Mouse (Mus musculus) adrenal gland, adult 18-20 months (tissue): ENCODE measurements around the gene Cradd. TPM values are rescaled to one million over a fixed set of nuclear protein-coding genes. Genes with fewer than 3 reads are reported as not detected.

Source experiments
- DNase-seq, 2 experiments: peaks; one replicate each; pipeline ENCODE4 v3.0.0; 2021 to 2022; ENCODE audit warnings: low spot score in 2 of 2
- total RNA-seq, 2 experiments: library from RNA; stranded (reverse); gene quantifications; 1 replicate in 1 of 2; 2 replicates in 1 of 2; pipeline ENCODE4 v1.2.3; 2021

Gene Cradd
- total RNA-seq, 2 experiments from 2014 or later: 5.4 to 7.3 TPM

DNA sequence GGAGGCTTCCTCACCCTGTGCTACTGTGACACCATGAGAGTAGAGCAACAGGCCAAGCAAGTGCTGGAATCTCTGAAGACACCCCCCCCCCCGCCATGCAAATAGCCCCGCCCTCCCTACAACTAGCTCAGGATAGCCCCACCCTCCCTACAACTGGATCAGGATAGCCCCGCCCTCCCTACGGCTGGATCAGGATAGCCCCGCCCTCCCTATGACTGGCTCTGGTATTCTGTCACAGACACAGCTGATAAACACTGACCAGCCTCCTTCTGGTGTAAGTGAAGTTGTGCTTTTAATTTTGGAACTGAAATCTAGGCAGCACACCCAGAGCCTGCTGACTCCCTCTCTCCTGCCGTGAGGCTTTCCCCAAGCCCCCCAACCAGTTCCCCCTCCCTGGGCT, 75.6 kb downstream of the Cradd start:
- DNase-seq: no peak

GRCm38 (mm10) chr10:95246696-95247095, 77.2 kb downstream of the Cradd start:
- DNase-seq: no peak

GRCm38 (mm10) chr10:95245680-95245982, 78.3 kb downstream of the Cradd start:
- no peak for DNase-seq

GRCm38 (mm10) chr10:95244961-95245679, 78.8 kb downstream of the Cradd start:
- DNase-seq: no peak

- no peak for DNase-seq
Measured at GRCm38 (mm10) chr10:95239196-95240069, 84.5 kb downstream of the Cradd start.

- no peak for DNase-seq
Measured at GRCm38 (mm10) chr10:95238667-95239066, 85.3 kb downstream of the Cradd start.

DNA sequence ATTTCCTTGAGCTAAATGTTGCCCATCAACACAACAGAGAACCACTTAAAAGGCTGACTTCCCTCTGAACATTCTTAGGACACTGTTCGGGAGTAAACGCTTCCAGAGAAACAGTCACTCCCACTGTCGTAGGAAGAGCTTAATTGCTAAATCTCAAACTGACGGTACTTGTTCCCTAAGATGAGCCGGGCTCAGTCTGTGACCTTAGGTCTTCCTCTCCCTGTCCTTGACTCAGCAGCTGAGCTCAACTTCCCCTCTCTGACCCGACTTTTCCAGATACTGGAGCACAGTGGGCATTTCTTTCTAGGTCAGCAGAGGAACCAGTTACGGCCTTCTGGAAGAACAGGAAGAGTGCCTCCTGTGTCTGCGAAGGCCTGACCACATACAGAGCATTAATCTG, 87.7 kb downstream of the Cradd start:
- DNase-seq: no peak

- no peak for DNase-seq
Measured at GRCm38 (mm10) chr10:95234661-95235060, 89.3 kb downstream of the Cradd start.

- no peak for DNase-seq
Measured at GRCm38 (mm10) chr10:95233044-95233443, 90.9 kb downstream of the Cradd start.

DNA sequence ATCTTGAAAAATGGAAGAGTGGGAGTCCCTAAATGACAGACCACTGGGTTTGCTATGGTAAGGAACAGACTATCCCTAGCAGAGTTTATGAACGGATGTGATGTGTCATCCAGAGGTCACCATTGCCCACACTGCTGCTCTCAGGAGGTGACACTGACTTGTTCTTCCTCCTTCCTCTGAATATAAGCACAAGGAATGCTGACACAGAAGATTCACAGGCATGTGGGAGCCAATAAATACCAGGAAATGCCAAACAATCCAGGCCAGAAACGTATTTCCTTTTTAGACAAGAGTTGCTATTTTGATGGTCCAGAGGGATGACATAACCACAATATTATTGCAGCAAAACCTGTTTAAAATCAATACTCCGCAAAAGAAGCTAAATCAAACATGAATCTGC, 91.4 kb downstream of the Cradd start:
- no peak for DNase-seq

DNA sequence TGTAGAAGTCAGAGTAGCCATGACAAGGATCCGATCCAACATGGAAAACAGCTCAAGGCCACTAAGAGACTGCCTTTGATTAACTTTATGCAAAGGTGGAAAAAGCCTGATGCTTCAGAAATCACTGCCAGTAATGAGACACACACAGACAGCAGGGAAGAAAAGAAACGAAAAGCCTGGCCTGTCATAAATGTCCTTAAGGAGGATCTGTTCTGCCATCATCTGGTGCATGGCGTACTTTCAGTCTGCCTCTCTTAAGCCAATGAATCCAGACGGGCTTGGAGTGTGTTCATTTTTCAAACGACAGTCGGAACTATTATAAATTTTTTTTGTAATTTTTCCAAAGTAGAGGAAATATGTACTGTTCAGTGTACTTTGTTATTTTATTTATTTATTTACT, 95.7 kb downstream of the Cradd start:
- DNase-seq: no peak

DNA sequence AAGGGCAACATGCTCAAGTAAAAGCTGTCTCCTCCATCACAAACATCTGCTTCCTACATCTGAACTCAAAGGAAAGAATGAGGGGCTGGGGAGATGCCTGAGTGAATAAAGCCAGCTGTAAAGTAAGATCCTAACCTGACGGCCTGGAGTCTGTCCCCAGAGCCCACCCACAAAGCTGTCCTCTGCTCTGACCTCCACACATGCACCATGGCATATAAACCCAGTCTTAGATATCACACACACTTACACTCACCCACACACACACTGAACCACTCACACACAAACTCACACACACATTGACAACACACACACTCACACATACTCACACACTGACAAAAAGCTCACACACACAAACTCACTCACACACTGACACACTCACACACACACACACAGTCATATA, 96.3 kb downstream of the Cradd start:
- no peak for DNase-seq

DNA sequence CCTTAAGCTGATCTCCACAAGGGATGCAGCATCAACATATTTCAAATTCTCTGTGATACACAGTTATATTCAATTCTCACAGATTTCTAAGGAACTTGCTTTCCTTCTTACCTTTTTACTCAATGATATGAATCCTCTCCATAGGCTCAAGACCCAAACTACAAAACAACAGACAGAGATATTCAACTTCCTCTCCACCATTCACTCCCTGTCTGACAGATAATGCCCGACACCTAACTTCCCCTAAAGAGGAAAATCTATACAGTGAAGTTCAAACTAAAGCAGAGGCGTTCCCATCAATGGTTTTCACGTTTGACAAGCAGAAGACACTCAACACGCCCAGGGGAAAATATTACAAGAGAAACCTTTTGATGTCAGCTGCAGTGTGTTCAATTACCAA, 97.2 kb downstream of the Cradd start:
- no peak for DNase-seq

DNA sequence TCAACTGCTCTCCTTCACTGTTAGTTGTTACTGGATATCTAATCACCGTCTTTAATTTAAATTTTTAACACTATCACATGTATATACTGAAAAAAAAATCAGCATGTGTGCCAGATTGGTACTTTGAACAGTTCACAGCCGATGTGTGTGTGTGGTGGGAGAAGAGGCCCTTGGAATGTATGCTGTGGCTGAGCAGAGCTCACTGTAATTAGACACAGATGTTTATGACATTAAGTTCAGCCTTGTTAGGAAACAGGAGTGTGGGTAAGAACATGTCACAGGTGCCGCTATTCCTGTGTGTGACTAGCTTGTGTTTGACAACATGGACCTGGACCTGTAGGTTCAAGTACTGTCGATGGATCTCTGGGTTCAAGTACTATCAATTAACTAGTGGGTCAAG, 98.9 kb downstream of the Cradd start:
- no peak for DNase-seq

DNA sequence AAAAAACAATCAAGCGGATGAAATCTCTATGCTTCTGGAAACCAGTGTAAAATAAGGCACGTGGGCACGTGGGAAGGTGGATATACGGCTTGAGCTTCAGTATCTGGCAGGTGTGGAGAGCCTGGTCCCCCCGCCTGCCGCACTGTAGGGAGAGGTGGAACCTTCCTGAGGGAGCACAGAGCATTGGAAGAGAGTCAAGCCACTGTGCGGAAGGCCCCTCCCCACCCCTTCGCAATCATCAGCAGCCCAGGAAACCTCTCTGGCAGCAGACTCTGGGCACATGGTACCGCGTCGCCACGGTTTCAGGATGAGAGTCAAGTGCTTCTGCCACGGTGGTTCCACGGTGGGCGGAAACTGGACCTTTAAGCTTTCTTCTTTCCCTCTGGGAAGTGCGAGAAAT, 100.7 kb downstream of the Cradd start:
- DNase-seq: no peak

- DNase-seq: no peak
Measured at GRCm38 (mm10) chr10:95221914-95222313, 102.0 kb downstream of the Cradd start.

DNA sequence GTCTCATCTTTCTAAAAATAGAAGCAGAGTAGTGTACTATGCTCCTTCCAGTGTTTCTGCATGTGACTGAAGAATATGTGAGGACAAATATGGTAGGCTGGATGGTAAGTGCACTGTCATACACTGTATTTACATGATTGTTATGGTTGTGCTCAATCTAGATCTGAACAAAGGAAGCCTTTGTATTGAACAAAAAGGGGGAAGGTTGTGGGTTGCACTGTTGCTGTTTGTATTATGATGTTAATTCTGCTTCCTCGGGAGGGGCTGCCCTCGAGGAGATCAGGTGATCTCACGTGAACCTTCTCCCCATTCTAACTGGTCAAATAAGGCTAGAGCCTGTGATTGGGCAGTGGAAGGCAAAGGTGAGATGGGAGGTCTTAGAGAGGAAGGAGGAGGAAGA, 103.4 kb downstream of the Cradd start:
- DNase-seq: no peak

- no peak for DNase-seq
Measured at GRCm38 (mm10) chr10:95218683-95219060, 105.3 kb downstream of the Cradd start.

DNA sequence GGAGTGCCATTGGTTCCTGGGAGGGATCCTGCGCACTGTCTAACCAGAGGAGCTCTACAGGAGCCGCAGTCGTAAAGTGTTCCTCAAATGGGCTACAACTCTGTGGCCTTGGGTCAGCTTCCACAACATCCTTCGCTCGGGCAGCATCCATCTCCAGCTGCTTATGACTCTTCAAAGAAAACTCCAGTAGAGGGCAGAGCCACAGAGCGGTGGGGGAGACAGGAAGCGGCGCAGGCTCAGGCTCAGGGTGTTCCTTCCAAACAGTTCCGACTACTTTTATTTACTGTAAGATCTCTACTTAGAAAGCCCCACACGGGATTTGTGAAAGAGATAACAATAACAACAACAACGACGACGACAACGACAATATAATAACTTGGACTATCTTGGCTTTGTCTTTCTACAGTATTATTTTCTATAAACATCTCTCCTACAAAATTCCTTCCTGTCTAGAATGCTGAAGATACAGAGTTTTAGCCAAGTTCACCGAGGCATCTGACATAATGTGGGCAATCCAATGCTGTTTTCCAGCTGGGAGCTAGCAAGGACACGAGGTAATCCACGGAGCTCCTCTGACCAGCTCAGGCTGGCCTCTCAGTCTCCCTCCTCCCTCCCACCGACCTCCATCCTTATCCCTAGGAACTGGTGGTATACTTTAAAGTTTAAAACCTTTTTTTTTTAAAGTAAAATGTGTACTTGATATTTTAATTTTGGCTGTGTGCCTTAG, 105.8 kb downstream of the Cradd start:
- no peak for DNase-seq

DNA sequence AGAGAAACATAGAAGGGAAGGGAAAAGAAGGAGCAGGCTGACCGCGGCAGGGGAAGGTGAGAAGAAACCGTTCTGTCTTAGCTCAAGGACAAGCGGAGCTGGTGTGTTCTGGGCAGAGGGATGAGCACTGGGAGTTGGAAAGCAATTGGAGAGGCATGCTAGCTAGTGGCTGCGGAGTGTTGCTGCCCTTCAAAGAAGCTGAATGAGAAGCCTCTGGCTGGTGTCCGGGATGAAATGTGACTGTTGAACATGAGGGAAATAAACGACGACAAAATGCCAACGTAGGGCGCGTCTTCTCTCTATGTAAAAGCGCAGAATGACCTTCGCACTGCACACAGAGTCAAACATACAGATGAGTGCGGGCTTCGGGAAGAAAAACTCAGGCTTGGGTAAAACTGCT, 108.6 kb downstream of the Cradd start:
- DNase-seq: no peak

GRCm38 (mm10) chr10:95213820-95214219, 110.1 kb downstream of the Cradd start:
- no peak for DNase-seq

GRCm38 (mm10) chr10:95213311-95213710, 110.6 kb downstream of the Cradd start:
- no peak for DNase-seq
